Mouse (Mus musculus) kidney, adult 11 months (tissue): ENCODE measurements around the gene Ufm1.
A peak's percentile ranks its signal among the peaks of the same experiment; 100 is the strongest.

ENCODE experiments used
- DNase-seq: peaks from one replicate; pipeline ENCODE4 v3.0.0; 2022

The Ufm1 gene

GRCm38 (mm10) chr3:53863383-53864220, at the start of gene Ufm1:
TSS of gene Ufm1 (minus strand) at chr3:53863830.
- DNase-seq = peak; percentile 96

- DNase-seq = no peak
These were observed 27.2 kb upstream of the Ufm1 start for GRCm38 (mm10) chr3:53890619-53891540.

- no peak for DNase-seq
These were observed 8.0 kb upstream of the Ufm1 start for GRCm38 (mm10) chr3:53871596-53871995.

- no peak for DNase-seq
These were observed 6.9 kb upstream of the Ufm1 start for GRCm38 (mm10) chr3:53870482-53870881.

GRCm38 (mm10) chr3:53869263-53869662, 5.6 kb upstream of the Ufm1 start:
- DNase-seq = no peak

GRCm38 (mm10) chr3:53868212-53868611, 4.6 kb upstream of the Ufm1 start:
- DNase-seq = no peak

- no peak for DNase-seq
These were observed 8.8 kb downstream of the Ufm1 start for GRCm38 (mm10) chr3:53854831-53855230.

- DNase-seq = no peak
These were observed 9.4 kb downstream of the Ufm1 start for GRCm38 (mm10) chr3:53854261-53854660.

- no peak for DNase-seq
These were observed 15.4 kb downstream of the Ufm1 start for GRCm38 (mm10) chr3:53848262-53848661.

- no peak for DNase-seq
These were observed 15.9 kb downstream of the Ufm1 start for GRCm38 (mm10) chr3:53847726-53848125.

- no peak for DNase-seq
These were observed 17.3 kb downstream of the Ufm1 start for GRCm38 (mm10) chr3:53846206-53846928.

GRCm38 (mm10) chr3:53844786-53845185, 18.8 kb downstream of the Ufm1 start, which contains the start of gene Gm10985:
TSS of gene Gm10985 (plus strand) at chr3:53845086.
- DNase-seq = no peak

GRCm38 (mm10) chr3:53834238-53834637, 29.4 kb downstream of the Ufm1 start:
- no peak for DNase-seq

- no peak for DNase-seq
These were observed 50.1 kb downstream of the Ufm1 start for GRCm38 (mm10) chr3:53813421-53813977.
